Mouse (Mus musculus) small intestine, adult 2 months (tissue): ENCODE results near the gene Pank2.

Experiments
- CTCF ChIP-seq: fragments of 200-500 bp; IDR thresholded peaks from 2 replicates; pipeline ENCODE4 v1.5.1; 2012; ENCODE audit warnings: low read depth, mild to moderate bottlenecking, control low read depth, inconsistent platforms, low read length, moderate library complexity, mixed read lengths; ENCODE audit not compliant: insufficient replicate concordance, insufficient read length; ENCODE audit errors: extremely low read depth
- POLR2A ChIP-seq: fragments of 200-500 bp; IDR thresholded peaks from 2 replicates; pipeline ENCODE4 v1.6.1; 2012; ENCODE audit warnings: low read depth, mild to moderate bottlenecking, control low read depth, inconsistent platforms, low read length, moderate library complexity

- no peak for TF ChIP-seq CTCF
- no peak for TF ChIP-seq POLR2A
These were observed 28.4 kb downstream of the Pank2 start for GRCm38 (mm10) chr2:131290669-131291068.
